Comparison of ENCODE assay signal across 8 mouse cellular contexts in genomic region chr2:45184704-45185620, GRCm38 (mm10).
DNase-seq lines count a peak whose midpoint lies in the region; ATAC-seq and TF ChIP-seq lines count a peak whose summit lies in the region.

No protein-coding gene starts in this region.

- H3K36me3 ChIP-seq in kidney, embryonic 15.5 days: no peaks in the 10 kb centered on the region
- H3K36me3 ChIP-seq in stomach, postnatal 0 days (ENCODE audit: control insufficient read depth, insufficient read depth, low read length): no peaks in the 10 kb centered on the region

- H3K4me1 ChIP-seq in kidney, embryonic 15.5 days: peaks cover 14% of the 10 kb centered on the region
- H3K4me1 ChIP-seq in stomach, postnatal 0 days (replicated peaks; ENCODE audit: control insufficient read depth, insufficient read depth): no peaks in the 10 kb centered on the region

- H3K9ac ChIP-seq in kidney, embryonic 15.5 days: no peak overlapping the region
- no peak overlapping the region for H3K9ac ChIP-seq in stomach, postnatal 0 days (ENCODE audit: low read length)

- no peak for TF ChIP-seq EP300 in stomach, postnatal 0 days (optimal IDR thresholded peaks at IDR 0.05)

- peak overlapping the region; percentile 19; the same call in 1 of the 2 replicates for H3K4me3 ChIP-seq in left cerebral cortex, adult 2 months
- H3K4me3 ChIP-seq in kidney, embryonic 15.5 days (replicated peaks): peak overlapping the region; percentile 16
- peak overlapping the region; percentile 23 for H3K4me3 ChIP-seq in stomach, postnatal 0 days (ENCODE audit: low read depth, low read length)

- TF ChIP-seq CTCF in left cerebral cortex, adult 2 months (IDR thresholded peaks at IDR 0.05): no peak
- no peak for TF ChIP-seq CTCF in stomach, postnatal 0 days (IDR thresholded peaks at IDR 0.05; ENCODE audit: low read depth)

- peak overlapping the region; percentile 49 for H3K4me2 ChIP-seq in kidney, embryonic 15.5 days
- H3K4me2 ChIP-seq in stomach, postnatal 0 days (replicated peaks; ENCODE audit: low read depth): peak overlapping the region; percentile 45

- intact Hi-C loops in left cerebral cortex, adult 2 months (cut with DNase I): loop anchor here (5.0 kb wide), 1 partner anchor 68 kb away; the partner anchor contains the start of gene Zeb2

- peak; percentile 62 for ATAC-seq in kidney, embryonic 15.5 days (replicated peaks; ENCODE audit: low FRiP score)
- no peak for ATAC-seq in stomach, postnatal 0 days (ENCODE audit: low FRiP score, low TSS enrichment)
- no peak for ATAC-seq in granulocyte monocyte progenitor cell, adult 5-6 weeks (replicated peaks; ENCODE audit: poor library complexity, severe bottlenecking)

- no peaks in the 10 kb centered on the region for H3K27me3 ChIP-seq in kidney, embryonic 15.5 days
- no peaks in the 10 kb centered on the region for H3K27me3 ChIP-seq in stomach, postnatal 0 days (ENCODE audit: control insufficient read depth, insufficient read depth, low read length)

- 6% methylated on average over 18 of the region's 18 CpGs for WGBS in kidney, embryonic 15.5 days
- WGBS in stomach, postnatal 0 days: 12% methylated on average over 18 of the region's 18 CpGs

- H3K27ac ChIP-seq in left cerebral cortex, adult 2 months: peak overlapping the region; percentile 20; the same call in 1 of the 2 replicates
- H3K27ac ChIP-seq in kidney, embryonic 15.5 days: peak overlapping the region; percentile 70
- H3K27ac ChIP-seq in stomach, postnatal 0 days (replicated peaks): no peak overlapping the region

- DNase-seq in left cerebral cortex, adult 2 months (ENCODE audit: extremely low spot score in 1 of 2, low spot score in 2 of 2): no peak
- no peak for DNase-seq in left cerebral cortex, adult 8-10 months (ENCODE audit: low spot score in 2 of 2)
- DNase-seq in forelimb bud, embryonic 11.5 days (ENCODE audit: low read depth, low spot score): peak; percentile 31
- peak; percentile 43 for DNase-seq in lung, postnatal 25 days (ENCODE audit: low spot score)
- no peak for DNase-seq in stomach, postnatal 0 days (ENCODE audit: low spot score)
- no peak for DNase-seq in urinary bladder, postnatal 4 days (ENCODE audit: low spot score in 2 of 2)

- no peaks in the 10 kb centered on the region for H3K9me3 ChIP-seq in kidney, embryonic 15.5 days (replicated peaks)
- no peaks in the 10 kb centered on the region for H3K9me3 ChIP-seq in stomach, postnatal 0 days (ENCODE audit: control insufficient read depth, low read length)

Comparison
In these comparisons a context has a peak if more than half of its experiments do, and no peak if none do; other contexts are left out.
1. DNase-seq: peak in forelimb bud, embryonic 11.5 days (single experiment) and lung, postnatal 25 days (single experiment); none in left cerebral cortex, adult 2 months (0 of 2), left cerebral cortex, adult 8-10 months (0 of 2), stomach, postnatal 0 days (single experiment) and urinary bladder, postnatal 4 days (0 of 2).
2. Peak in every context shown above with its lines, with median percentiles within 50 percentile points of each other: H3K4me3 ChIP-seq.